Mouse (Mus musculus) CH12.LX (cell line): ENCODE data around the gene Scrn1. TPM values are rescaled to one million over a fixed set of nuclear protein-coding genes. Genes with fewer than 3 reads are reported as not detected.

Experiments used
- DNase-seq: peaks from one replicate; pipeline ENCODE4 v3.0.0-alpha.2; 2013; ENCODE audit errors: extremely low read depth
- H3K27ac ChIP-seq: 2 replicates; pipeline ENCODE4 v1.5.1; 2012; ENCODE audit warnings: low read depth, mild to moderate bottlenecking, control low read depth, moderate library complexity; ENCODE audit not compliant: insufficient read depth
- H3K27me3 ChIP-seq: replicated peaks from 2 replicates; pipeline ENCODE3; 2012; ENCODE audit warnings: inconsistent platforms
- H3K36me3 ChIP-seq, 2 experiments: replicated peaks in 1 of 2; 2 replicates each; pipeline versions ENCODE3 to v1.6.1; 2012; ENCODE audit warnings: inconsistent platforms in 1 of 2, low read length in 1 of 2, mild to moderate bottlenecking in 1 of 2, mixed read lengths in 1 of 2, moderate library complexity in 1 of 2; ENCODE audit not compliant: control insufficient read depth in 1 of 2, insufficient read depth in 1 of 2
- H3K4me1 ChIP-seq, 2 experiments: 2 replicates each; pipeline ENCODE4 v1.6.1; 2012; ENCODE audit warnings: inconsistent platforms in 1 of 2, moderate library complexity in 1 of 2; ENCODE audit not compliant: insufficient read depth in 2 of 2, control insufficient read depth in 1 of 2
- H3K4me2 ChIP-seq: 2 replicates; pipeline ENCODE4 v1.6.1; 2012; ENCODE audit warnings: low read depth, mild to moderate bottlenecking, control low read depth; ENCODE audit not compliant: poor library complexity, insufficient read depth, severe bottlenecking
- H3K4me3 ChIP-seq, 3 experiments: fragments of 150-350 bp in 1 of 3; sonication (generic) in 1 of 3; replicated peaks in 1 of 3; 2 replicates each; pipeline versions ENCODE3 to v1.5.1; 2011 to 2012; ENCODE audit warnings: low read depth in 2 of 3, low read length in 2 of 3, mild to moderate bottlenecking in 2 of 3, moderate library complexity in 2 of 3, control low read depth in 1 of 3, improper control_type of control experiment in 1 of 3, inconsistent platforms in 1 of 3, mixed read lengths in 1 of 3; ENCODE audit not compliant: poor library complexity in 1 of 3
- H3K79me2 ChIP-seq: replicated peaks from 2 replicates; pipeline ENCODE4 v1.6.1; 2012; ENCODE audit warnings: mild to moderate bottlenecking, moderate library complexity; ENCODE audit not compliant: control insufficient read depth, poor library complexity, insufficient read depth, severe bottlenecking; ENCODE audit errors: extremely low read depth
- H3K9ac ChIP-seq: 2 replicates; pipeline ENCODE4 v1.6.1; 2012; ENCODE audit warnings: low read depth, mild to moderate bottlenecking, control low read depth, moderate library complexity; ENCODE audit not compliant: insufficient read depth
- H3K9me3 ChIP-seq: replicated peaks from 2 replicates; pipeline ENCODE3; 2012; ENCODE audit warnings: low read length, inconsistent platforms, mixed read lengths
- CTCF ChIP-seq, 2 experiments: IDR thresholded peaks in 1 of 2; conservative IDR thresholded peaks in 1 of 2; 2 replicates each; pipeline ENCODE4 v1.5.1; 2011 to 2012; ENCODE audit warnings: low read depth in 2 of 2, low read length in 2 of 2, improper control_type of control experiment in 1 of 2, inconsistent platforms in 1 of 2, mild to moderate bottlenecking in 1 of 2, moderate library complexity in 1 of 2
- EP300 ChIP-seq: IDR thresholded peaks from 2 replicates; pipeline ENCODE4 v1.6.1; 2011; ENCODE audit warnings: low read length, improper control_type of control experiment
- ETS1 ChIP-seq: conservative IDR thresholded peaks from 2 replicates; pipeline ENCODE4 v1.6.1; 2012; ENCODE audit warnings: low read depth, mild to moderate bottlenecking, inconsistent platforms, low read length, improper control_type of control experiment, moderate library complexity
- JUND ChIP-seq: conservative IDR thresholded peaks from 2 replicates; pipeline ENCODE4 v1.6.1; 2011; ENCODE audit warnings: low read depth, low read length, improper control_type of control experiment
- MXI1 ChIP-seq: IDR thresholded peaks from 2 replicates; pipeline ENCODE4 v1.6.1; 2011; ENCODE audit warnings: mild to moderate bottlenecking, low read depth, low read length, improper control_type of control experiment
- SIN3A ChIP-seq: IDR thresholded peaks from 2 replicates; pipeline ENCODE4 v1.6.1; 2012; ENCODE audit warnings: low read length, improper control_type of control experiment, inconsistent platforms
- TBP ChIP-seq: conservative IDR thresholded peaks from 2 replicates; pipeline ENCODE4 v1.6.1; 2011; ENCODE audit warnings: low read depth, low read length, improper control_type of control experiment
- TCF12 ChIP-seq: IDR thresholded peaks from 2 replicates; pipeline ENCODE4 v1.6.1; 2014; ENCODE audit warnings: low read depth, mild to moderate bottlenecking, inconsistent platforms, low read length, improper control_type of control experiment
- USF1 ChIP-seq: IDR thresholded peaks from 2 replicates; pipeline ENCODE4 v1.6.1; 2014; ENCODE audit warnings: low read depth, mild to moderate bottlenecking, inconsistent platforms, low read length, improper control_type of control experiment
- ZC3H11A ChIP-seq: IDR thresholded peaks from 2 replicates; pipeline ENCODE4 v1.6.1; 2012; ENCODE audit warnings: low read depth, mild to moderate bottlenecking, inconsistent platforms, low read length, improper control_type of control experiment
- ZKSCAN1 ChIP-seq: IDR thresholded peaks from 2 replicates; pipeline ENCODE4 v1.6.1; 2012; ENCODE audit warnings: low read depth, inconsistent platforms, low read length, improper control_type of control experiment, borderline replicate concordance
- dilution Hi-C: fragments of 300-500 bp; cut with MboI; formaldehyde crosslinking; loops from 2 replicates; pipeline ENCODE4 v1.14.3; 2020; ENCODE audit warnings: low sequenced_read_pairs; ENCODE audit not compliant: extremely low pct_unique_long_range_greater_than_20kb, extremely low pct_ligation_motif_present
- in situ Hi-C: fragments of 300-500 bp; cut with MboI; formaldehyde crosslinking; loops from 3 replicates; pipeline ENCODE4 v1.14.3; 2019; ENCODE audit warnings: low sequenced_read_pairs, low pct_ligation_motif_present, low pct_unique_long_range_greater_than_20kb, mixed read lengths
- polyA plus RNA-seq: library from polyadenylated mRNA; unstranded; fragments of >175 nt; gene quantifications from 2 replicates; pipeline ENCODE4 v1.2.1, GENCODE M21; 2012; ENCODE audit warnings: low read depth; ENCODE audit not compliant: insufficient read length
- total RNA-seq, 2 experiments: library from RNA; depleted of rRNA; stranded (reverse); fragments of 300-350 nt in 1 of 2; fragments of >200 nt in 1 of 2; gene quantifications; 2 replicates each; pipeline ENCODE4 v1.2.3; 2012 to 2014

Scrn1 gene
- total and polyA plus RNA-seq, 3 experiments = 0.04 TPM; not detected in 2

- Histone ChIP-seq H3K9ac (no peak overlapping the region), H3K27ac (no peak overlapping the region), H3K9me3 (peaks cover 3% of the 10 kb centered on the region), H3K79me2 (no peaks in the 10 kb centered on the region), H3K4me3 (no peak overlapping the region), H3K36me3 (peaks cover 0 to 3% of the 10 kb centered on the region in 2 experiments), H3K27me3 (no peaks in the 10 kb centered on the region), H3K4me1 (peaks cover 6 to 20% of the 10 kb centered on the region in 2 experiments), H3K4me2 (no peak overlapping the region)
- in situ Hi-C loops (no loop called here), dilution Hi-C loops (no loop called here)
- DNase-seq = no peak
- no peak for TF ChIP-seq TBP
Observed at GRCm38 (mm10) chr6:54485973-54486569, 80.2 kb downstream of the Scrn1 start.

- Histone ChIP-seq H3K4me2 (no peak overlapping the region), H3K27me3 (no peaks in the 10 kb centered on the region), H3K79me2 (no peaks in the 10 kb centered on the region), H3K9ac (no peak overlapping the region), H3K9me3 (peaks cover 3% of the 10 kb centered on the region), H3K36me3 (peaks cover 0 to 3% of the 10 kb centered on the region in 2 experiments), H3K27ac (no peak overlapping the region), H3K4me3 (no peak overlapping the region), H3K4me1 (peaks cover 6 to 19% of the 10 kb centered on the region in 2 experiments)
- in situ Hi-C loops = no loop called here
- dilution Hi-C loops = no loop called here
- TF ChIP-seq ZC3H11A = no peak
- TF ChIP-seq ETS1 = no peak
- TF ChIP-seq ZKSCAN1 = no peak
- no peak for TF ChIP-seq TCF12
- TF ChIP-seq SIN3A = no peak
- TF ChIP-seq USF1 = no peak
- TF ChIP-seq JUND = no peak
- TF ChIP-seq, all 38 proteins: peak for 0
- no peak for DNase-seq
Observed at GRCm38 (mm10) chr6:54485435-54485901, 80.8 kb downstream of the Scrn1 start.

GRCm38 (mm10) chr6:54485000-54485399 is 81.3 kb downstream of the Scrn1 start:
- no peak overlapping the region for H3K4me2 ChIP-seq
- H3K27me3 ChIP-seq = no peaks in the 10 kb centered on the region
- TF ChIP-seq USF1 = no peak
- TF ChIP-seq EP300 = no peak
- TF ChIP-seq MXI1 = no peak
- no peak for TF ChIP-seq ZC3H11A
- no peak for TF ChIP-seq CTCF (conservative IDR thresholded peaks at IDR 0.05 in 1 of 2, IDR thresholded peaks at IDR 0.05 in 1 of 2; ENCODE audit: low read depth in 2 of 2, low read length in 2 of 2)
- dilution Hi-C loops = no loop called here
- peaks cover 3% of the 10 kb centered on the region for H3K9me3 ChIP-seq
- in situ Hi-C loops = no loop called here
- H3K79me2 ChIP-seq = no peaks in the 10 kb centered on the region
- peaks cover 4 to 15% of the 10 kb centered on the region in 2 experiments for H3K4me1 ChIP-seq
- H3K36me3 ChIP-seq = peaks cover 0 to 3% of the 10 kb centered on the region in 2 experiments
- no peak overlapping the region for H3K9ac ChIP-seq
- no peak overlapping the region for H3K4me3 ChIP-seq
- H3K27ac ChIP-seq = no peak overlapping the region
- DNase-seq = peak; percentile 17
